Mouse (Mus musculus) heart, postnatal 25 days (tissue): Measurements from ENCODE around the gene Plxdc1. TPM values are rescaled to one million over a fixed set of nuclear protein-coding genes. Genes with fewer than 3 reads are reported as not detected.
"Not testable (repeated sequence)": the region's sequence is repeated elsewhere in the genome, so short reads cannot be mapped to it uniquely, and the experiment has no call there.

Experiments used
- DNase-seq: peaks from one replicate; pipeline ENCODE4 v3.0.0; 2022; ENCODE audit warnings: low spot score
- intact Hi-C: fragments of 180-260 bp; cut with DNase I; formaldehyde crosslinking; loops from one replicate; pipeline ENCODE4 v1.15.1; 2025
- total RNA-seq, 2 experiments: library from RNA; stranded (reverse); gene quantifications; 2 replicates each; pipeline ENCODE4 v1.2.3; 2021

Plxdc1 gene
- total RNA-seq, 2 experiments from 2014 or later = 5.4 to 6.0 TPM

- DNase-seq = no peak
These were observed 19.1 kb downstream of the Plxdc1 start for GRCm38 (mm10) chr11:97967114-97967513.

GRCm38 (mm10) chr11:97960907-97961306 lies 25.3 kb downstream of the Plxdc1 start:
- intact Hi-C loops = no loop called here
- no peak for DNase-seq

More at GRCm38 (mm10) chr11:97967114-97967513, 19.1 kb downstream of the Plxdc1 start:
- intact Hi-C loops = no loop called here

- DNase-seq = no peak
- intact Hi-C loops = no loop called here
These were observed 27.0 kb downstream of the Plxdc1 start for GRCm38 (mm10) chr11:97959300-97959680.

GRCm38 (mm10) chr11:97958641-97959299 lies 27.5 kb downstream of the Plxdc1 start:
- no peak for DNase-seq
- intact Hi-C loops = no loop called here

- DNase-seq = no peak
- intact Hi-C loops = no loop called here
These were observed 29.2 kb downstream of the Plxdc1 start for GRCm38 (mm10) chr11:97956905-97957560.

- intact Hi-C loops = no loop called here
- DNase-seq = no peak
These were observed 30.3 kb downstream of the Plxdc1 start for GRCm38 (mm10) chr11:97955915-97956314.

GRCm38 (mm10) chr11:97955146-97955902 lies 30.9 kb downstream of the Plxdc1 start:
- intact Hi-C loops = no loop called here
- no peak for DNase-seq

GRCm38 (mm10) chr11:97954469-97955141 lies 31.6 kb downstream of the Plxdc1 start:
- DNase-seq = no peak

GRCm38 (mm10) chr11:97953939-97954275 lies 32.3 kb downstream of the Plxdc1 start:
- intact Hi-C loops = no loop called here

More at GRCm38 (mm10) chr11:97954469-97955141, 31.6 kb downstream of the Plxdc1 start:
- intact Hi-C loops = no loop called here

GRCm38 (mm10) chr11:97953179-97953938 lies 32.9 kb downstream of the Plxdc1 start:
- intact Hi-C loops = no loop called here
- DNase-seq = no peak

More at GRCm38 (mm10) chr11:97953939-97954275, 32.3 kb downstream of the Plxdc1 start:
- DNase-seq = no peak

- intact Hi-C loops = no loop called here
- DNase-seq = no peak
These were observed 33.8 kb downstream of the Plxdc1 start for GRCm38 (mm10) chr11:97952367-97953006.

GRCm38 (mm10) chr11:97949703-97950475 lies 36.4 kb downstream of the Plxdc1 start:
- intact Hi-C loops = no loop called here
- no peak for DNase-seq

- no peak for DNase-seq
These were observed 38.8 kb downstream of the Plxdc1 start for GRCm38 (mm10) chr11:97947426-97947825.

GRCm38 (mm10) chr11:97945738-97946289 lies 40.4 kb downstream of the Plxdc1 start:
- intact Hi-C loops, DNase-seq: not testable (repeated sequence)

More at GRCm38 (mm10) chr11:97947426-97947825, 38.8 kb downstream of the Plxdc1 start:
- intact Hi-C loops = no loop called here

GRCm38 (mm10) chr11:97945031-97945430 lies 41.2 kb downstream of the Plxdc1 start:
- intact Hi-C loops = no loop called here
- DNase-seq = no peak

GRCm38 (mm10) chr11:97943256-97943655 lies 43.0 kb downstream of the Plxdc1 start:
- intact Hi-C loops = no loop called here
- DNase-seq = no peak

- no peak for DNase-seq
- intact Hi-C loops = no loop called here
These were observed 43.7 kb downstream of the Plxdc1 start for GRCm38 (mm10) chr11:97942420-97943111.
